Mouse (Mus musculus) MEL (cell line): ENCODE data around the gene Gm7030. TPM values are rescaled to one million over a fixed set of nuclear protein-coding genes. Genes with fewer than 3 reads are reported as not detected.
"Not testable (repeated sequence)": the region's sequence is repeated elsewhere in the genome, so short reads cannot be mapped to it uniquely, and the experiment has no call there.

Source experiments
- DNase-seq: peaks from one replicate; pipeline ENCODE4 v3.0.0; 2011; ENCODE audit warnings: low read depth, low spot score
- H3K27ac ChIP-seq: 2 replicates; pipeline ENCODE4 v1.5.1; 2012; ENCODE audit warnings: low read depth, mild to moderate bottlenecking, control low read depth, low read length, moderate library complexity; ENCODE audit not compliant: control insufficient read depth
- H3K27me3 ChIP-seq, 2 experiments: fragments of 150-350 bp in 1 of 2; sonication (generic) in 1 of 2; 2 replicates each; pipeline ENCODE4 v1.6.1; 2012; ENCODE audit warnings: low read length in 2 of 2, mild to moderate bottlenecking in 2 of 2, improper control_type of control experiment in 1 of 2, moderate library complexity in 1 of 2; ENCODE audit not compliant: insufficient read depth in 2 of 2, control insufficient read depth in 1 of 2
- H3K36me3 ChIP-seq, 2 experiments: 2 replicates each; pipeline ENCODE4 v1.6.1; 2012 to 2014; ENCODE audit warnings: low read length in 2 of 2, improper control_type of control experiment in 1 of 2, inconsistent platforms in 1 of 2, mild to moderate bottlenecking in 1 of 2; ENCODE audit not compliant: insufficient read depth in 2 of 2, control insufficient read depth in 1 of 2
- H3K4me1 ChIP-seq, 2 experiments: fragments of 150-350 bp in 1 of 2; sonication (generic) in 1 of 2; 2 replicates each; pipeline ENCODE4 v1.6.1; 2012; ENCODE audit warnings: low read length in 2 of 2, improper control_type of control experiment in 1 of 2, mild to moderate bottlenecking in 1 of 2; ENCODE audit not compliant: insufficient read depth in 2 of 2, control insufficient read depth in 1 of 2
- H3K4me3 ChIP-seq, 2 experiments: fragments of 150-350 bp in 1 of 2; sonication (generic) in 1 of 2; 2 replicates each; pipeline ENCODE4 v1.5.1; 2012; ENCODE audit warnings: low read depth in 2 of 2, low read length in 2 of 2, mild to moderate bottlenecking in 2 of 2, moderate library complexity in 2 of 2, control low read depth in 1 of 2, improper control_type of control experiment in 1 of 2; ENCODE audit not compliant: control insufficient read depth in 1 of 2, insufficient read depth in 1 of 2
- H3K79me2 ChIP-seq: 2 replicates; pipeline ENCODE4 v1.6.1; 2012; ENCODE audit warnings: mild to moderate bottlenecking, low read length, moderate library complexity; ENCODE audit not compliant: control insufficient read depth, poor library complexity, insufficient read depth
- H3K9ac ChIP-seq: 2 replicates; pipeline ENCODE4 v1.6.1; 2012; ENCODE audit warnings: low read depth, mild to moderate bottlenecking, control low read depth, low read length, moderate library complexity; ENCODE audit not compliant: control insufficient read depth, poor library complexity, severe bottlenecking
- H3K9me3 ChIP-seq: fragments of 150-350 bp; sonication (generic); replicated peaks from 2 replicates; pipeline ENCODE4 v1.6.1; 2012; ENCODE audit warnings: mild to moderate bottlenecking, low read length, improper control_type of control experiment, moderate library complexity; ENCODE audit not compliant: insufficient read depth
- MAFK ChIP-seq: IDR thresholded peaks from 2 replicates; pipeline ENCODE4 v1.6.1; 2011; ENCODE audit warnings: low read depth, mild to moderate bottlenecking, low read length, improper control_type of control experiment, borderline replicate concordance
- TAL1 ChIP-seq: IDR thresholded peaks from 2 replicates; pipeline ENCODE4 v1.6.1; 2012; ENCODE audit warnings: mild to moderate bottlenecking, inconsistent platforms, low read length, moderate library complexity, mixed read lengths
- USF1 ChIP-seq: IDR thresholded peaks from 2 replicates; pipeline ENCODE4 v1.6.1; 2014; ENCODE audit warnings: low read depth, mild to moderate bottlenecking, inconsistent platforms, low read length, improper control_type of control experiment, moderate library complexity
- polyA plus RNA-seq, 2 experiments: library from polyadenylated mRNA; stranded (reverse) in 1 of 2; unstranded in 1 of 2; fragments of >175 nt in 1 of 2; fragments of >200 nt in 1 of 2; gene quantifications; 2 replicates each; pipeline versions ENCODE4 v1.2.1 to v1.2.4; 2012; ENCODE audit warnings: low replicate concordance in 2 of 2, low read depth in 1 of 2; ENCODE audit not compliant: insufficient read length in 2 of 2, insufficient read depth in 1 of 2, missing spikeins in 1 of 2
- total RNA-seq: library from RNA; depleted of rRNA; stranded (reverse); fragments of 300-350 nt; gene quantifications from 2 replicates; pipeline ENCODE4 v1.2.3, GENCODE M21; 2012

The Gm7030 gene
- total and polyA plus RNA-seq, 3 experiments = not detected

DNA sequence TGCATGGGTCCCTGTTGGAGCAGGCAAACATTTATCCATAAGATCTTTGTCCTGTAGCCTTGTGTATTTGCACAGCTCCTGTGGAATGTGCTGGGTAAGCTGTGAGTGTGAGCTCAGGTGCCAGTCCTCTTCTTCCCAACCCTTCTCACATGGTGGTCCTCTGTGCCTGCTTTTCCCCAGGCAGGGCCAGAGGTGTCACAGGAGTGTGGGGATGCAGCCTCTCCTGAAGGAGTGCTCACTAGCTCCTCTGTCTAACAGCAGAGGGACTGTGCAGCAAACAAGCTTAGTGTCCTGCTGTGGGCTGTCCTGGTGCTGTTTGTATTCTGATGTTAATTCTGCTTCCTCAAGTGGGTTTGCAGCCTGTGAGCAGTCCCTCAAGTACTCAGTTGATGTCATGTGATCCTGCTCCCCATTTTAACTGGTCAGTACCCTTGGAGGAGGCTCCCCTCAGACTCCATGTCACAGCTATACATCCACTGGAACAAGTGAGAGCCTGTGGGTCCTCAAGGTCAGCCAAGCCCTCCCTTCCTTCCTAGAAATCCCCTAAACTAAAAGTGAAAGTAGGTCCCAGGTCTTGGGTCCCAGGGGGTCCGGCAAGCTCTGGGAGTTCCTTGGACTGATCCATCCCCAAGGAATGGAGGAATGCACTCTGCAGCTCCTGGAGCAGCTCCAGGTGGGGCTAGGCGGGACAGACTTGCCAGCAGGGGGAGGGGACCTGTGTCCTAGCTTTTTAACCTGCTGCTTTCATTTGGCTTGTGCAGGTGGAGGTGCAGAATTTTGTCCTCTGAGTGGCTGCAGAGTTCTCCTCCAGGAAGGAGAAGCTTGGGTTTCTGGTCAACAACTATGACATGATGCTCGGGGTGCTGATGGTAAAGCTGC, 25.3 kb upstream of the Gm7030 start:
- no peaks in the 10 kb centered on the region for H3K9me3 ChIP-seq
- H3K4me1 ChIP-seq = no peaks in the 10 kb centered on the region
- no peaks in the 10 kb centered on the region for H3K36me3 ChIP-seq
- no peak overlapping the region for H3K9ac ChIP-seq
- no peaks in the 10 kb centered on the region for H3K79me2 ChIP-seq
- H3K27me3 ChIP-seq = no peaks in the 10 kb centered on the region; a peak in 1 of 4 replicates
- no peak for DNase-seq
- no peak overlapping the region for H3K27ac ChIP-seq
- 0 out of 2 replicates have a peak, but pooled peaks have one; percentile 33 for TF ChIP-seq USF1
- no peak for TF ChIP-seq MAFK
- no peak for TF ChIP-seq TAL1
- H3K4me3 ChIP-seq = peak overlapping the region in 1 of 2 experiments; percentile 29; a peak in 1 of 4 replicates

DNA sequence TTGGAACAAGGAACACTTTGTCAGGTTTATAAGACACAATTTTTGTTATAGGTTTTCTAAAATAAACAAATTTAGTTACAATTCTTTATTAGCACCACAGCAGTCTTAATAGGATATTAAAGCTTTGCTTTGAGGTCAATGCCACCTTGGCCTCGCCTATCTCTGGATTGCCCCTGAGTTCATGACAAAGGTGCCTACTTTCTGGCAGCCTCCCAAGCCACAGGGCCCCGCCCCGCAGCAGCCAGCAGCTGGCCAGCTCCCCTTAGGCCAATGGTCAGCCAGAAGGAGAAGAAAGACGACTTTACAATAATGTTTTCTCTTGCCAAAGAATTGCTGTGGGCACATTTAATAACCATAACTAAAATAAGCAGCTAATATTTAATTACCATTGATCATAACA, 22.0 kb upstream of the Gm7030 start:
- H3K9ac ChIP-seq, DNase-seq, H3K36me3 ChIP-seq, H3K27ac ChIP-seq, H3K27me3 ChIP-seq, H3K4me3 ChIP-seq, H3K4me1 ChIP-seq, H3K9me3 ChIP-seq, H3K79me2 ChIP-seq: not testable (repeated sequence)

GRCm38 (mm10) chr17:36148468-36148867, 19.2 kb upstream of the Gm7030 start:
- not testable (repeated sequence) for H3K4me3 ChIP-seq, H3K4me1 ChIP-seq, H3K36me3 ChIP-seq, DNase-seq, H3K27me3 ChIP-seq, H3K9ac ChIP-seq, H3K79me2 ChIP-seq, H3K27ac ChIP-seq, H3K9me3 ChIP-seq

GRCm38 (mm10) chr17:36146937-36147336, 17.7 kb upstream of the Gm7030 start:
- H3K36me3 ChIP-seq, H3K27me3 ChIP-seq, H3K4me3 ChIP-seq, H3K9ac ChIP-seq, H3K27ac ChIP-seq, H3K79me2 ChIP-seq, H3K9me3 ChIP-seq, H3K4me1 ChIP-seq, DNase-seq: not testable (repeated sequence)

DNA sequence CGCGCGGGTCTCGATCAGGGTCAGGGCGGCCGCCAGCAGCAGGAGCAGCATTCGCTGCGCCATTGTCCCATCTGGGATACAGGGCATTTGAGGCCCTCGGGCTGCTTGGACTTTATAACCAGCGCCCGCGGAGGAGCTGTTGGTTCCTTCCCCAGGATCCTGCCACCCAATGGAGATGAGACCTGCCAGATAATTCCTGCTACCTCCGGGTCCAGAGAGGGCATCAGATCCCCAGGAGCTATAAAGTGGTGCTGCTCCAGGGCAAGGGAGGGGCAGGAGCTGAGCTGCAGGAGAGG, 16.6 kb upstream of the Gm7030 start:
- DNase-seq, H3K4me3 ChIP-seq, H3K36me3 ChIP-seq, H3K4me1 ChIP-seq, H3K9me3 ChIP-seq, H3K27ac ChIP-seq, H3K79me2 ChIP-seq, H3K27me3 ChIP-seq, H3K9ac ChIP-seq: not testable (repeated sequence)
